Mouse (Mus musculus): ENCODE data around the gene Fermt1.

DNA sequence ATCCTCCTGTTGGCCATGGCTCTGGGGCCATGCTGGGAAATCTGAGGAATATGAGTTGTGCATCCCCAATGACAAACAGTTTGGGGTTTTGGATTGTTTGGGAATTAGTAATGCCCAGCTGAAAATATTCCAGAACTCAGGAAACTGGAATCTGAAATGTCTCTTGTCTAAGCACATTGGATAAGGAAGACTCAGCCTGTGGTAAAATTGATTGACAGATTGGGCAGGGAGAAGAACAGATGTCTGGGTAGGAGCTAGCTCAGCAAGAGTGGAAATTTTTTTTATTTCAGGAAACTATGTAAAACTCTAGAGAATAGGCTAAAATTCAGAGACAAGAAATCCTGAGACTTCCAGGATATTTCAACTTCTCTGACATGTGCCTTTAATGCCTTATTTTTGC, 85.3 kb downstream of the Fermt1 start:
- TF ChIP-seq CTCF (IDR thresholded peaks at IDR 0.05; ENCODE audit: extremely low read depth, insufficient read length, insufficient replicate concordance, low read depth, low read length) (no peak), POLR2A (IDR thresholded peaks at IDR 0.05; ENCODE audit: low read depth, low read length) (no peak)

All from small intestine, adult 2 months (tissue).